Mouse (Mus musculus) retina, embryonic 14.5 days (tissue): ENCODE results near the gene Ppp1r9a.

Experiments
- DNase-seq: peaks from one replicate; pipeline ENCODE4 v3.0.0-alpha.2; 2015; ENCODE audit warnings: low spot score

Ppp1r9a gene

DNA sequence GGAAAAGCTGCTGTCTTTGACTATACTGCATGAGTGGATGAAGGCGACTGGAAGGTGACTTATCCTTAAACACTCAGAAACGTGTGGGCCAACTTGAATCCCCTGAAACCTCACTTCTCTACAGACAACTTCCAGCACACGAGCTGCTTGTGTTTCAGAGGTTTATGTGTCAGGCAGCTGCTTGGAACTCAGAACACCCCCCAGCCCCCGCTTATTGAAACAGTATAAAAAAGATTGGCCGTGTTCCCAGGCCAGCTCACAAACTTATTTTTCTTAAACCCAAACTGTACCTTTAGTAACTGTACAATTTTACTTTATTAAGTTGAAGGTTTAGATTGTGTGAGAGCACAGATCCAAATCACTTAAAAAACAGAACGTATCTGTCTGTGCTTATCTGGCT, 53.9 kb downstream of the Ppp1r9a start:
- no peak for DNase-seq

DNA sequence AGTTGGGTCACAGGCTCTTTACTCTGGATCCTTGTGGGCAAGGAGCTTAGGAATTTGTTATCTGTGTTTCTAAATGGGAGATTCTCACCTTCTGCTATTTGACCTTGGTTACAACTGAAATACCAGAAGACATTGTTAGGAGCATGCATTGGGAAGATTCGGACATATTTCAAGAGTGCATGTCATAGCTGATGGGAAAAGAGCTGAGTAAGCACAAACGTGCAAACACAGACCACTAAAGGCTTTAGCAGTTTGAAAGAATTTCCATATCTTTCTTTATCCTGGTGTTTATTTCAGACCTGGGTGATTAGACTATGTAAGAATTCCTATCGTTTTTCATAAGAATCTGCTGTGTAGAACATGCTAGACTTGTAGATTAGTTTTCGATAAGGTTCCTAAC, 59.5 kb downstream of the Ppp1r9a start:
- no peak for DNase-seq

GRCm38 (mm10) chr6:4963049-4963448, 60.3 kb downstream of the Ppp1r9a start:
- DNase-seq: no peak

GRCm38 (mm10) chr6:4967236-4967635, 64.5 kb downstream of the Ppp1r9a start:
- DNase-seq: no peak

- no peak for DNase-seq
Measured at GRCm38 (mm10) chr6:4971229-4971628, 68.5 kb downstream of the Ppp1r9a start.

- DNase-seq: no peak
Measured at GRCm38 (mm10) chr6:4972808-4973207, 70.1 kb downstream of the Ppp1r9a start.

GRCm38 (mm10) chr6:4973337-4973736, 70.6 kb downstream of the Ppp1r9a start:
- no peak for DNase-seq

GRCm38 (mm10) chr6:4977515-4977914, 74.8 kb downstream of the Ppp1r9a start:
- no peak for DNase-seq

DNA sequence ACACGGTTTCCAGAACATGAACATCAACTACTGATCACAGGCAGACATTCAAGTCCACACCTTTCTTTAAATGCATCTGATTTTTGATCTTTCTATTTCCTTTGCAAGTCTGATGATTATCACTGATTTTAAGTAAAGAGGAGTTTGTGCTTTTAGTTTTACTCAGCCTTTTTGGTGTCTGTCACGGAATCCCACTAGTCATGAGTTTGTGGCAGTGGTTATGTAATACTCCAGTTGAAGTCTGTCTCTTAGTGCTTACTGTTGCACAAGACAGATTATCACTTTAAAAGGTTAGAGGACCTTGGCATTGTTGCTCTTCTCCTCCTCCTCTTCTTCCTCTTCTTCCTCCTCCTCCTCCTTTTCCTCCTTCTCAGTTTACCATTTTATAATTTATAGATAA, 75.5 kb downstream of the Ppp1r9a start:
- DNase-seq: no peak

GRCm38 (mm10) chr6:4978897-4979296, 76.2 kb downstream of the Ppp1r9a start:
- DNase-seq: no peak

DNA sequence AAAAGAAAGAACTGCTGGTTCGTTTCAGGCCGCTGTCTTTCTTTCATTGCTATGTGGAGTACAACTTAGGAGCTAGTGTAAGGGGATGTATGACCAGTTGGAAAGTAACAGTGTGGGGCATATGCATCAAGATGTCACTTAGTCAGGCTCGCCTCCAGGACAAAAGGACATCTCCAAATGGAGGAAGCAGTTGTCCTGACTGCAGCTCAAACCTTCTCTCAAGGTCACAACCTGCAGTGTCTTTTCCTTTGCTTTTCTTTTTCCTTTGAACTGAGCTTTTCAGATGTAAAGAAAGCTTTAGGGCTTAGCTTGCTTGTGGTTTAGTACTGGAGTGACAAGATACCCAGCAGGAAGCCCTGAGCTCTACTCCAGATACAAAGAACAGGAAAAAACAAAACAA, 77.4 kb downstream of the Ppp1r9a start:
- no peak for DNase-seq

GRCm38 (mm10) chr6:4982686-4983162, 80.0 kb downstream of the Ppp1r9a start:
- no peak for DNase-seq

DNA sequence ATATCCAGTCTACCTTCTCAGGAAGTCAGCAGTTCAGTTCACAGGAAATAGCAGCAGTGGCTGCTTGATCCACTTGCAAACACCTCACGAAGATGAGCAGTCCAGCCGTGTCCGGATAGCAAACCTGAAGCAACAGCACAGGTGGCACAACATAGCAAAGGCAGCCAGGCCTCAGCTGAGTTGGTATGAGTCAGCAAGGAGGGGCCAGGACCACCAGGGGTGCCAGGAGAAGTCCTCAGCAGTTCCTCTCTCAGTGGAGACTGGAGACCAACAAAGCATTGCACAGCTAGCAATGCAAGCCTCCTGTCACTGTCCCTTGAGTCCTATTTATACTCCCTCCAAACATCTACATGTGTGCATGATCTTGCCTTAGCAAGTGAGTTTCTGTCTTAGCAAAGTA, 83.0 kb downstream of the Ppp1r9a start:
- DNase-seq: no peak

GRCm38 (mm10) chr6:4987084-4987483, 84.4 kb downstream of the Ppp1r9a start:
- no peak for DNase-seq

- no peak for DNase-seq
Measured at GRCm38 (mm10) chr6:4988688-4989087, 86.0 kb downstream of the Ppp1r9a start.

DNA sequence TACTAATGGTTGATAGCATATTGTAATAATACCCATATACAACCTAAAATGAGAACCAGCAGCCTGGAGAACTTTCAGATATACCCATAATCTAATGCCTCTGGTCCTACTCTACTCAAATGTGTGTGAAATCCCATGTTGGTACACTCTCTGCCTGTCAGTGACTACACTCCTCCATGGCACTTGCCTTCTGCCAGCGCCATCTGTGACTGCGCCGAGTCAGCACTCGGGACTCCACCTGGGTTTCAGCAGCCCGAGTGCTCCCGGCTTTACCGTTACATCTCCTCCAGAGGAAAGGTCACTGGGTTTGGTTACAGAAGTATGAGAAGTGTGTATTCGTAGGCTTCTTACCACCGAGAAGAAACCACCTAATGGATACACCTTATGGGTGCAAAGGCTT, 89.6 kb downstream of the Ppp1r9a start:
- DNase-seq: no peak

DNA sequence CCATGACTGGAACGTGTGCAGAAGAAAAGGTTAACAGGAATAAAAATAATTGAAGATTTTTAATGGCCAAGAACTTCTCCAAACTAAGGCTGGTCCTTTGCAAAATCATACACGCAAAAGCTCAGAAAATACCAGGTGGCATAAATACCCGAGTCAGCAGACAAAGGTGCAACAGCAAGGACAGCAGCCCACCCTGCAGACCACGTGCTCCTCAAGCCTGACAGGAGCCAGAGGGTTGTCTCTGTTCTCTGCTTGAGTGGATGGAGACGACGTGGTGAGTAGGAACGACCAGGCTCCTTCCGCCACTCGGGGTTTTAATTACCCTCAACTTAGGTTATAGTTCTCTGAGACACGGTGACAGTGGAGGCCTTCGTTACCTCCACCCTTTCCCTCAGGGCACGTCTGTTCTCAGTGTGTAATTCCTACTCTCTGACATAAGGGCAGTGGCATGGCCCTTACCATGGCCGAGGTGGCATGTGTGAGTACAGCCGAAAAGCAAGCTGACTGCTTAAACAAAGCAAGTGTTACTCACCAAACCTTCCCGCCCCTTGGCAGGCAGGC, 91.0 kb downstream of the Ppp1r9a start:
- no peak for DNase-seq

- peak; percentile 76 for DNase-seq
Measured at GRCm38 (mm10) chr6:4994161-4994919, 91.6 kb downstream of the Ppp1r9a start.

- DNase-seq: no peak
Measured at GRCm38 (mm10) chr6:4997599-4997998, 94.9 kb downstream of the Ppp1r9a start.

DNA sequence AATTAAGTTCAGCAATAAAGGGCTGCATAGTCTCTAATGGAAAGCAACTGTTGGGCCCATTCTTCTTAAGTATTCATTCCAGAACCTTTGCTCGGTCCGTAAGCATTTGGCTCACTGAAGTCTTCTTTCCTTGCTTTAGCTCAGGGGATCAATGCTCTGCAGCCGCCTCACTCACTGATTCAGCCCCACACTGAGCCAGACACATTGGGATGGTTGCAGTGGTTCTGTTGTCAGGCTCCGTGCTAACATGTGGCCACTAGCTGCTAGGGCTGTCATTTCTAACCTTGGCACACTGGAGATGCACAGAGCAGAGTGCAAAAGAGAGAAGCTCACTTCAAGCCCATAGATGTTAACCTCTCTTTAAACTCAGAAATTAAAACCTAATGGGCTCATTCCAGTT, 96.2 kb downstream of the Ppp1r9a start:
- no peak for DNase-seq

DNA sequence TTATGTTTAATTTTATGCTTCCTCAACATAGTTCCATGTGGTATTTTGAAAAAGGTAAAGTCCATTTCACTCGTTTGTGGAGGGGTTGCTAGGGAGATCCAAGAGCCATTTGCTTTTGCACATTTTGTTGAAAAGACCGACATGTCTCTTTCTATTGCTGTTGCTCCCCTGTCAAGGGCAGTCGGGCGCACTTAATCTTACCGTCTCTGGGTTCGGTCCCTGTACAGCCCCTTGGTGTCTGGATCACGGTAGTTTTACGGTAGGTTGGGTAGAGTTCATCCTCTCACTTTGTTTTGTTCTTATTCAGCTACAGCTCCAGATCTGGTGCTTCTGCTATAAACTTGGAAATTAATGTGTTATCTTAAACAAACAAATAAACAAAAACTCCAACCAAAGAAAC, 98.1 kb downstream of the Ppp1r9a start:
- DNase-seq: no peak

- DNase-seq: no peak
Measured at GRCm38 (mm10) chr6:5005491-5006275, 103.0 kb downstream of the Ppp1r9a start.
